Comparison of ENCODE assay signal across 9 mouse cellular contexts in genomic region chr5:113972589-113973515, GRCm38 (mm10). TPM values are rescaled to one million over a fixed set of nuclear protein-coding genes. Genes with fewer than 3 reads are reported as not detected.
DNase-seq lines count a peak whose midpoint lies in the region; ATAC-seq lines count a peak whose summit lies in the region.
"Had no signal": no experiment of that assay in that cellular context is flagged by ENCODE, and none has a peak within 500 bp of the region (broad histone marks: within the 10 kb centered on the region; RNA-seq: fewer than 3 reads in every experiment).

No protein-coding gene starts in this region.

- WGBS in embryonic facial prominence, embryonic 13.5 days, result 29% methylated on average over 18 of the region's 18 CpGs
- 14% methylated on average over 18 of the region's 18 CpGs for WGBS in hindbrain, embryonic 13.5 days
- 16% methylated on average over 18 of the region's 18 CpGs for WGBS in liver, embryonic 12.5 days (ENCODE audit: insufficient replicate concordance)
- 22% methylated on average over 18 of the region's 18 CpGs for WGBS in stomach, embryonic 16.5 days

- no peak overlapping the region for H3K27ac ChIP-seq in embryonic facial prominence, embryonic 13.5 days
- peak overlapping the region; percentile 48 for H3K27ac ChIP-seq in hindbrain, embryonic 13.5 days
- peak overlapping the region; percentile 97 for H3K27ac ChIP-seq in liver, embryonic 12.5 days
- peak overlapping the region; percentile 88 for H3K27ac ChIP-seq in stomach, embryonic 16.5 days (ENCODE audit: low read length)

- peak; percentile 60 for DNase-seq in Muller cell, postnatal 12 days (ENCODE audit: inconsistent ontology term)
- DNase-seq in natural killer cell, adult 2 months (ENCODE audit: low spot score in 2 of 2), result no peak
- no peak for DNase-seq in urinary bladder, adult 18-20 months (ENCODE audit: low spot score in 2 of 2)
- no peak for DNase-seq in frontal cortex, postnatal 36 days (ENCODE audit: low spot score in 2 of 2)

- peak overlapping the region; percentile 3; the same call in 1 of the 2 replicates for H3K4me2 ChIP-seq in embryonic facial prominence, embryonic 13.5 days
- peak overlapping the region; percentile 38; the same call in 1 of the 2 replicates for H3K4me2 ChIP-seq in hindbrain, embryonic 13.5 days
- peak overlapping the region; percentile 85 for H3K4me2 ChIP-seq in liver, embryonic 12.5 days
- H3K4me2 ChIP-seq in stomach, embryonic 16.5 days (ENCODE audit: low read depth, low read length), result peak overlapping the region; percentile 41

- 0 out of 2 replicates have a peak overlapping the region, but pooled peaks have one; percentile 1 for H3K4me3 ChIP-seq in embryonic facial prominence, embryonic 13.5 days
- H3K4me3 ChIP-seq in hindbrain, embryonic 13.5 days, result no peak overlapping the region
- H3K4me3 ChIP-seq in liver, embryonic 12.5 days, result peak overlapping the region; percentile 62
- H3K4me3 ChIP-seq in stomach, embryonic 16.5 days (replicated peaks; ENCODE audit: low read length), result no peak overlapping the region

- H3K27me3 ChIP-seq in embryonic facial prominence, embryonic 13.5 days, result no peaks in the 10 kb centered on the region
- H3K27me3 ChIP-seq in hindbrain, embryonic 13.5 days, result no peaks in the 10 kb centered on the region
- no peaks in the 10 kb centered on the region for H3K27me3 ChIP-seq in liver, embryonic 12.5 days (replicated peaks)
- H3K27me3 ChIP-seq in stomach, embryonic 16.5 days (ENCODE audit: control insufficient read depth, insufficient read depth, low read length), result no peaks in the 10 kb centered on the region

- H3K9ac ChIP-seq in embryonic facial prominence, embryonic 13.5 days, result no peak overlapping the region
- 0 out of 2 replicates have a peak overlapping the region, but pooled peaks have one; percentile 44 for H3K9ac ChIP-seq in hindbrain, embryonic 13.5 days
- H3K9ac ChIP-seq in liver, embryonic 12.5 days, result peak overlapping the region; percentile 84
- H3K9ac ChIP-seq in stomach, embryonic 16.5 days (ENCODE audit: low read length), result peak overlapping the region; percentile 20

- H3K9me3 ChIP-seq in embryonic facial prominence, embryonic 13.5 days, result no peaks in the 10 kb centered on the region
- H3K9me3 ChIP-seq in hindbrain, embryonic 13.5 days, result no peaks in the 10 kb centered on the region
- no peaks in the 10 kb centered on the region for H3K9me3 ChIP-seq in liver, embryonic 12.5 days (replicated peaks)
- H3K9me3 ChIP-seq in stomach, embryonic 16.5 days (replicated peaks; ENCODE audit: control insufficient read depth, low read length), result no peaks in the 10 kb centered on the region

- peaks cover 42% of the 10 kb centered on the region for H3K4me1 ChIP-seq in embryonic facial prominence, embryonic 13.5 days
- peaks cover 41% of the 10 kb centered on the region for H3K4me1 ChIP-seq in hindbrain, embryonic 13.5 days (replicated peaks)
- H3K4me1 ChIP-seq in liver, embryonic 12.5 days, result peaks cover 87% of the 10 kb centered on the region
- peaks cover 37% of the 10 kb centered on the region for H3K4me1 ChIP-seq in stomach, embryonic 16.5 days (ENCODE audit: control insufficient read depth, insufficient read depth, low read length)

- H3K36me3 ChIP-seq in embryonic facial prominence, embryonic 13.5 days, result peaks cover 44% of the 10 kb centered on the region
- peaks cover 33% of the 10 kb centered on the region for H3K36me3 ChIP-seq in hindbrain, embryonic 13.5 days
- H3K36me3 ChIP-seq in liver, embryonic 12.5 days, result peaks cover 52% of the 10 kb centered on the region
- peaks cover 3% of the 10 kb centered on the region for H3K36me3 ChIP-seq in stomach, embryonic 16.5 days (ENCODE audit: control insufficient read depth, insufficient read depth, low read length)

- ATAC-seq in embryonic facial prominence, embryonic 13.5 days (ENCODE audit: insufficient number of reproducible peaks, insufficient read depth, low FRiP score, low TSS enrichment, low read depth), result no peak
- no peak for ATAC-seq in hindbrain, embryonic 13.5 days (ENCODE audit: low FRiP score)
- ATAC-seq in liver, embryonic 12.5 days, result peak; percentile 78
- ATAC-seq in stomach, embryonic 16.5 days (ENCODE audit: insufficient read depth, low FRiP score), result peak; percentile 56; the same call in 1 of the 2 replicates

RNA-seq across cellular contexts. Expression of gene Ssh1, which starts 20.8 kb away (rescaled TPM):
- 14.2 and 18.8 TPM in 2 replicates for polyA plus RNA-seq in embryonic facial prominence, embryonic 13.5 days (2015; fragmentation: Nextera tagmentation; extraction: Ambion mirVana)
- polyA plus RNA-seq in hindbrain, embryonic 13.5 days (2015; fragmentation: Nextera tagmentation; extraction: Ambion mirVana), result 15.0 and 18.7 TPM in 2 replicates
- polyA plus RNA-seq in liver, embryonic 12.5 days (2016; fragmentation: Nextera tagmentation; extraction: Ambion mirVana), result 8.9 and 10.9 TPM in 2 replicates
- 8.7 and 11.9 TPM in 2 replicates for polyA plus RNA-seq in stomach, embryonic 16.5 days (2015; fragmentation: Nextera tagmentation; extraction: Ambion mirVana)

RNA-seq across cellular contexts. Expression of gene Dao, which starts 30.7 kb away (rescaled TPM):
- not detected in 2 replicates for polyA plus RNA-seq in embryonic facial prominence, embryonic 13.5 days (2015; fragmentation: Nextera tagmentation; extraction: Ambion mirVana)
- not detected in 2 replicates for polyA plus RNA-seq in hindbrain, embryonic 13.5 days (2015; fragmentation: Nextera tagmentation; extraction: Ambion mirVana)
- polyA plus RNA-seq in liver, embryonic 12.5 days (2016; fragmentation: Nextera tagmentation; extraction: Ambion mirVana), result not detected in 2 replicates
- 2.4 and 3.1 TPM in 2 replicates for polyA plus RNA-seq in stomach, embryonic 16.5 days (2015; fragmentation: Nextera tagmentation; extraction: Ambion mirVana)
- polyA plus RNA-seq: cortical plate, adult 2 months had no signal

Comparison
In these comparisons a context has a peak if more than half of its experiments do, and no peak if none do; other contexts are left out.
1. ATAC-seq: peak in liver, embryonic 12.5 days (single experiment) and stomach, embryonic 16.5 days (single experiment); none in embryonic facial prominence, embryonic 13.5 days (single experiment) and hindbrain, embryonic 13.5 days (single experiment).
2. H3K4me2 ChIP-seq: peak in every context shown above with its lines; median percentile 85 in liver, embryonic 12.5 days; 41 in stomach, embryonic 16.5 days; 38 in hindbrain, embryonic 13.5 days; 3 in embryonic facial prominence, embryonic 13.5 days.
3. H3K4me3 ChIP-seq: peak in embryonic facial prominence, embryonic 13.5 days (single experiment) and liver, embryonic 12.5 days (single experiment); none in hindbrain, embryonic 13.5 days (single experiment) and stomach, embryonic 16.5 days (single experiment).